Mouse (Mus musculus): ENCODE data around the gene Pex11g. TPM values are rescaled to one million over a fixed set of nuclear protein-coding genes. Genes with fewer than 3 reads are reported as not detected.

The Pex11g gene
- total and polyA plus RNA-seq, 2 experiments from 2014 or later, result 1.8 to 3.1 TPM

DNA sequence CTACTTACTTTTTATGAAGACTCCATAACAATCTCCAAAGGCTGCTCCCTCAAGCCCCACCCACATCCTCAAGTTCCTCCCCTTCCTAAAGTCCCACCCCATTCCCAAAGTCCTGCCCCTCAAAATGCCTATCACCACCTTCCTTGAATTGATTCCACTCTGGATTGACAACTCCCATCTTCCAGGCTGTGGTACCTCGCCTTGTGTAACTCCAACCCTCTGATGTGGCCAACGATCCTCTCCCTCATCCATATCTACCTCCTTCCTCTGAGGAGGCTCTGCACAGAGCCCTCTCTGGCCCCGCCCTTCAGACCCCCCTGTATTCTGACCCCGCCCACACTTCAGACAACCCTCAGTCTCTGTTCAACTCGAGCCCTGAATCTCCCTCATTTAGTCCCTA is 17.7 kb upstream of the Pex11g start:
- H3K27ac ChIP-seq (ENCODE audit: low read depth, low read length), result no peak overlapping the region
- no peaks in the 10 kb centered on the region for H3K36me3 ChIP-seq (ENCODE audit: insufficient read depth, low read length)
- 34% methylated on average over 5 of the region's 5 CpGs for WGBS
- no peaks in the 10 kb centered on the region for H3K4me1 ChIP-seq (ENCODE audit: insufficient read depth, low read length)
- ATAC-seq (ENCODE audit: low FRiP score) (no peak), DNase-seq (ENCODE audit: low spot score) (no peak)
- H3K4me3 ChIP-seq (ENCODE audit: low read depth, low read length), result no peak overlapping the region
- H3K4me2 ChIP-seq (ENCODE audit: low read depth, low read length, poor library complexity, severe bottlenecking), result no peak overlapping the region
- no peak for TF ChIP-seq CTCF (IDR thresholded peaks at IDR 0.05)
- no peaks in the 10 kb centered on the region for H3K27me3 ChIP-seq (ENCODE audit: insufficient read depth, low read length)
- no peaks in the 10 kb centered on the region for H3K9me3 ChIP-seq (ENCODE audit: low read length)
- H3K9ac ChIP-seq (replicated peaks; ENCODE audit: low read length, poor library complexity, severe bottlenecking), result no peak overlapping the region

DNA sequence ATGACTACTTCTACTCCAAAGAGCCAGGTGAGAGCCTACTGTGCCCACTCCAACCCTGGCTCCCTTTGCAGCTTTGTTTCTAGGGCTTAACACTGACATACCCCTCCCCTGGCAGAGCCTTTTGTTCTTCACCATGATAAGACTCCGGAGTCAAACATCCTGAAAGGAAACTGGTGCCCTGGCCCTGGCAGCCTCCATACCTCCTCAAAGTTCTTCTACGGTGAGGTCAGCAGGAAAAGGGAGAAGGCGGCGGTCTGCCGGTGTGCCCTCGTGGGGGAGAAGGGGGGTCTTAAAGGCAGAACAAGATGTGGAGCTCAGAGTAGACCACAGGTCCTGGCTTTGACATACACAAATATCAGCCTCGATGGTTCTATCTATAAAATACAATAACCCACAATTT is 16.1 kb upstream of the Pex11g start:
- Histone ChIP-seq H3K36me3 (ENCODE audit: insufficient read depth, low read length) (no peaks in the 10 kb centered on the region), H3K27ac (ENCODE audit: low read depth, low read length) (no peak overlapping the region), H3K27me3 (ENCODE audit: insufficient read depth, low read length) (no peaks in the 10 kb centered on the region), H3K4me1 (ENCODE audit: insufficient read depth, low read length) (no peaks in the 10 kb centered on the region), H3K9me3 (ENCODE audit: low read length) (no peaks in the 10 kb centered on the region), H3K4me3 (ENCODE audit: low read depth, low read length) (no peak overlapping the region), H3K9ac (replicated peaks; ENCODE audit: low read length, poor library complexity, severe bottlenecking) (no peak overlapping the region), H3K4me2 (ENCODE audit: low read depth, low read length, poor library complexity, severe bottlenecking) (no peak overlapping the region)
- no peak for ATAC-seq (ENCODE audit: low FRiP score)
- TF ChIP-seq CTCF (IDR thresholded peaks at IDR 0.05), result no peak
- no peak for DNase-seq (ENCODE audit: low spot score)
- WGBS, result 88% methylated on average over 7 of the region's 7 CpGs

DNA sequence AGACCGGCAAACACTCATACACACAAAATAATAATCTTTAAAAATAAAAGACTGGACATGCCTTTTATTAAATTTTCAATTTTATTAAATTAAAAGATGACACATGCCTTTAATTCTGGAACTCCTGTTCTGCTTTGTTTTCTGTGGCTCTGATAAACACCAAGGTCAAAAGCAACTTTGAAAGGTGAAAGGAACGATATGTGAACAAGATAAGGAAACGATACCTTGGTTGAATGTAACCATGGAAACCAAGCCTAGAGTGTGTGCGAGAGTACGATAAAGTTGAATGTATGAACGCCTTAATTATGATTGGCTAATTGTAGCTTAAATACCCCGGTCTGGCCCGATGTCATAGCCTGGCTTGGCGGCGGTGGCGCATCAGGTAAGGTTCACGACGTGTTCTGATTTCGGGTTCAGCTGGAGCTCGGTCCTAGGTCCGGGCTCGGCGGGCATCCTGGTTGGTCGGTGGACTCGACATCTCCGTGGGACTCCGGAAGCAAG is 14.8 kb upstream of the Pex11g start:
- Histone ChIP-seq H3K4me3 (ENCODE audit: low read depth, low read length) (no peak overlapping the region), H3K36me3 (ENCODE audit: insufficient read depth, low read length) (no peaks in the 10 kb centered on the region), H3K9me3 (ENCODE audit: low read length) (no peaks in the 10 kb centered on the region), H3K27ac (ENCODE audit: low read depth, low read length) (no peak overlapping the region), H3K27me3 (ENCODE audit: insufficient read depth, low read length) (no peaks in the 10 kb centered on the region), H3K9ac (replicated peaks; ENCODE audit: low read length, poor library complexity, severe bottlenecking) (no peak overlapping the region), H3K4me2 (ENCODE audit: low read depth, low read length, poor library complexity, severe bottlenecking) (no peak overlapping the region), H3K4me1 (ENCODE audit: insufficient read depth, low read length) (no peaks in the 10 kb centered on the region)
- no peak for TF ChIP-seq CTCF (IDR thresholded peaks at IDR 0.05)
- ATAC-seq (ENCODE audit: low FRiP score), result no peak
- DNase-seq (ENCODE audit: low spot score), result no peak
- 88% methylated on average over 22 of the region's 22 CpGs for WGBS

DNA sequence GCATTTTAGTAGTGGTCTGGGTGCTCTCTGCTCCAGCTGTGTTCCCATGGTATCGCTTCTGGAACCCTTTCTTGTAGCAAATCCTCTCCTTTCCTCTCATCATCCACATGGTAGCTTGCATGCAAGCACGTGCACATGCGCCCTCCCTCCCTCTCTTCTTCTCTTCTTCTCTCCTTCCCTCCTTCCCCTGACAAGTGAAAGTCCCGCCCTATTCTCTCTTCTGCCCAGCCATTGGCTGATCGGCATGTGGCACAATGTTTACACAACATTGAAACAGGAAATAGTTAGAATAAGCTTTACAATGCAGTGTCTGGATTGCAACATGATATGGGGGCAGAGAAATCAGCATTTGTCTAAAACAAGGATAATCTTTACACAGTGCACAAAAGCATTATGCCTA is 14.1 kb upstream of the Pex11g start:
- 63% methylated on average over 5 of the region's 5 CpGs for WGBS
- no peak overlapping the region for H3K27ac ChIP-seq (ENCODE audit: low read depth, low read length)
- no peaks in the 10 kb centered on the region for H3K9me3 ChIP-seq (ENCODE audit: low read length)
- no peak for DNase-seq (ENCODE audit: low spot score)
- H3K9ac ChIP-seq (replicated peaks; ENCODE audit: low read length, poor library complexity, severe bottlenecking), result no peak overlapping the region
- no peaks in the 10 kb centered on the region for H3K27me3 ChIP-seq (ENCODE audit: insufficient read depth, low read length)
- TF ChIP-seq CTCF (IDR thresholded peaks at IDR 0.05), result no peak
- H3K4me3 ChIP-seq (ENCODE audit: low read depth, low read length), result no peak overlapping the region
- no peaks in the 10 kb centered on the region for H3K36me3 ChIP-seq (ENCODE audit: insufficient read depth, low read length)
- ATAC-seq (ENCODE audit: low FRiP score), result no peak
- H3K4me2 ChIP-seq (ENCODE audit: low read depth, low read length, poor library complexity, severe bottlenecking), result no peak overlapping the region
- no peaks in the 10 kb centered on the region for H3K4me1 ChIP-seq (ENCODE audit: insufficient read depth, low read length)

DNA sequence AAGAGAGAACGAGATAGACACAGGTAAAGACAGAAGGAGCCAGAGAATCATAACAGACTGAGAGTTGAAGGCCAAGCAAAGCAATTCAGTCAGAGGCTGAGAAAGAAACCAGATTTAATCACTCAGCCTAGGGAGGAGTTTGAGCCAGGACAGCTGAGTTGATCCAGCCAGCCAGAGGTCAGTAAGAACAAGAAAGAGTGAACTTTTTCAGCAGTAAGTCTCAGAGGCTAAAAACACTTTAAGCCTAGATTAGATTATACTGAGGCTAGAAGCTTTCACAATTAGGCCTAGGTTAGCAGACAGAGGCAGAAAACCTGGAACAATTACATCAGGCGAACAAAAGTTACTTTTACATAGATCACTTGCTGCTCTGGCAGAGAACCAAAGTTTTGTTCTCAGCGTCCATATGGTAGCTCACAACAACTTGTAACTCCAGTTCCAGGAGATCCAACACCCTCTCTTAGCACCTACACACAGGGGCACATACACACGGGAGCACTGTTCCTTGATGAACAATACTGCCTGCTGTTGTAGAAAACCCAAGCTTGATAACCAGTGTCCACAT is 12.8 kb upstream of the Pex11g start:
- Histone ChIP-seq H3K9me3 (ENCODE audit: low read length) (no peaks in the 10 kb centered on the region), H3K9ac (replicated peaks; ENCODE audit: low read length, poor library complexity, severe bottlenecking) (no peak overlapping the region), H3K36me3 (ENCODE audit: insufficient read depth, low read length) (no peaks in the 10 kb centered on the region), H3K4me1 (ENCODE audit: insufficient read depth, low read length) (peaks cover 5% of the 10 kb centered on the region; the same call in 1 of the 2 replicates), H3K4me2 (ENCODE audit: low read depth, low read length, poor library complexity, severe bottlenecking) (no peak overlapping the region), H3K27ac (ENCODE audit: low read depth, low read length) (no peak overlapping the region), H3K27me3 (ENCODE audit: insufficient read depth, low read length) (no peaks in the 10 kb centered on the region), H3K4me3 (ENCODE audit: low read depth, low read length) (no peak overlapping the region)
- DNase-seq (ENCODE audit: low spot score) (no peak), ATAC-seq (ENCODE audit: low FRiP score) (no peak)
- WGBS, result 76% methylated on average over 4 of the region's 4 CpGs
- no peak for TF ChIP-seq CTCF (IDR thresholded peaks at IDR 0.05)

DNA sequence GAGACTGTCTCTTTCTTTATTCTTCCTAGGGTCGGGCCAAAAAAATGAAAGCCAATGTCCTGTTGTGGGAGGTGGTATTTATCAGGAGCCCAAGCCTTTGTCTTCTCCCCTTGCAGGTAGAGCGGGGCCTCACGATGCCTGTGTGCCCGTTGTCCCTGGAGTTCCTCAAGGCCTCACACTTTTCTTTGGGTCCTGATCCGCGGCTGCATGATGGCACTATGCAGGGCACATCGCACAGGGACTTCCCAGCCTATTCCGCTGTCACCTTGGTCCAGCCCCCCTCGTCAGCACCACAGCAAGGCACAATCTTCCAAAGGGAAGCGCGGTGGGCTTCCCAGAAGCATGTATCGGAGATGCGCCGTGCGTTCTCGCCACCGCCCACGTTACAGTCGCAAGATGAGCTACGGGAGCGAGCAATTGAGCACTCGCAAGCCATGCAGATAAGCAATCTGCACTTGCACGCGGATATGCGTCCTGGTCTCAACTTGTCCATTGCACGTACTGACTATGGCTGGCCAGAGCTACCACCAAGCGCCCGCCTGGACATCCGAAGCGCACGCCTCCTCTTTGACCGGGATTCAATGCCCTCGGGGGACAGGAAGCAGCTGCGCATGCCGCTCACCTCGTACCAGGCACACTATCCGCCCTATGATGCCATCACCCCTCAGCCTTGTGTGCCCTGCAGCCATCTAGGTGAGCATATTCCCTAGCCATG is 8.4 kb upstream of the Pex11g start:
- no peak for DNase-seq (ENCODE audit: low spot score)

More for the DNA sequence above, 8.4 kb upstream of the Pex11g start:
- no peaks in the 10 kb centered on the region for H3K9me3 ChIP-seq (ENCODE audit: low read length)
- H3K4me2 ChIP-seq (ENCODE audit: low read depth, low read length, poor library complexity, severe bottlenecking), result peak overlapping the region; percentile 39
- no peaks in the 10 kb centered on the region for H3K36me3 ChIP-seq (ENCODE audit: insufficient read depth, low read length)
- H3K27me3 ChIP-seq (ENCODE audit: insufficient read depth, low read length), result no peaks in the 10 kb centered on the region
- 29% methylated on average over 37 of the region's 37 CpGs for WGBS
- peak; percentile 52 for ATAC-seq (ENCODE audit: low FRiP score)
- peak overlapping the region; percentile 12; the same call in 1 of the 2 replicates for H3K27ac ChIP-seq (ENCODE audit: low read depth, low read length)
- no peak for TF ChIP-seq CTCF (IDR thresholded peaks at IDR 0.05)
- peak overlapping the region; percentile 48 for H3K9ac ChIP-seq (replicated peaks; ENCODE audit: low read length, poor library complexity, severe bottlenecking)
- H3K4me3 ChIP-seq (ENCODE audit: low read depth, low read length), result peak overlapping the region; percentile 25
- H3K4me1 ChIP-seq (ENCODE audit: insufficient read depth, low read length), result peaks cover 5% of the 10 kb centered on the region; the same call in 1 of the 2 replicates
